Mouse (Mus musculus) neural tube, embryonic 11.5 days (tissue): ENCODE data around the gene Slc4a5. TPM values are rescaled to one million over a fixed set of nuclear protein-coding genes. Genes with fewer than 3 reads are reported as not detected.

Source experiments
- ATAC-seq: fragments of 200-750 bp; cut with Nextera tagmentation; 2 replicates; pipeline ENCODE4 v1.8.0; 2017; ENCODE audit warnings: moderate number of reproducible peaks, mild to moderate bottlenecking, moderate TSS enrichment, moderate library complexity; ENCODE audit not compliant: insufficient read depth, low FRiP score, low TSS enrichment
- DNase-seq: peaks from one replicate; pipeline ENCODE4 v3.0.0-alpha.2; 2015; ENCODE audit warnings: low spot score
- H3K27ac ChIP-seq: fragments of 300-500 bp; sonication (generic); 2 replicates; pipeline ENCODE4 v1.5.1; 2014; ENCODE audit warnings: low read depth, mild to moderate bottlenecking, low read length
- H3K27me3 ChIP-seq: fragments of 300-500 bp; sonication (generic); 2 replicates; pipeline ENCODE4 v1.6.1; 2014; ENCODE audit warnings: mild to moderate bottlenecking, low read length, mixed read lengths; ENCODE audit not compliant: control insufficient read depth, insufficient read depth
- H3K36me3 ChIP-seq: fragments of 300-500 bp; sonication (generic); 2 replicates; pipeline ENCODE4 v1.6.1; 2014; ENCODE audit warnings: mild to moderate bottlenecking, low read length, moderate library complexity, mixed read lengths; ENCODE audit not compliant: control insufficient read depth, insufficient read depth
- H3K4me1 ChIP-seq: fragments of 300-500 bp; sonication (generic); 2 replicates; pipeline ENCODE4 v1.6.1; 2014; ENCODE audit warnings: low read length, mixed read lengths; ENCODE audit not compliant: control insufficient read depth, insufficient read depth
- H3K4me2 ChIP-seq: fragments of 300-500 bp; sonication (generic); 2 replicates; pipeline ENCODE4 v1.6.1; 2014; ENCODE audit warnings: low read depth, mild to moderate bottlenecking, moderate library complexity
- H3K4me3 ChIP-seq: fragments of 300-500 bp; sonication (generic); 2 replicates; pipeline ENCODE4 v1.5.1; 2014; ENCODE audit warnings: low read depth, low read length
- H3K9ac ChIP-seq: fragments of 300-500 bp; sonication (generic); 2 replicates; pipeline ENCODE4 v1.6.1; 2014; ENCODE audit warnings: mild to moderate bottlenecking, low read length
- H3K9me3 ChIP-seq: fragments of 300-500 bp; sonication (generic); 2 replicates; pipeline ENCODE4 v1.6.1; 2016; ENCODE audit warnings: low read length; ENCODE audit not compliant: control insufficient read depth
- WGBS: fragments of 180-500 bp; shearing (Covaris S2); extraction: QIAGEN DNeasy Blood & Tissue Kit; methylation state at CpG from one replicate; pipeline ENCODE4 v1.1.7; 2014; 5-methylcytosine and 5-hydroxymethylcytosine counted together
- polyA plus RNA-seq: library from polyadenylated mRNA; unstranded; fragments of >200 nt; fragmentation: Nextera tagmentation; extraction: Ambion mirVana; gene quantifications from 2 replicates; pipeline ENCODE4 v1.2.1, GENCODE M21; 2014

The Slc4a5 gene
- polyA plus RNA-seq, 1 experiment from 2014 or later: 0.28 TPM

DNA sequence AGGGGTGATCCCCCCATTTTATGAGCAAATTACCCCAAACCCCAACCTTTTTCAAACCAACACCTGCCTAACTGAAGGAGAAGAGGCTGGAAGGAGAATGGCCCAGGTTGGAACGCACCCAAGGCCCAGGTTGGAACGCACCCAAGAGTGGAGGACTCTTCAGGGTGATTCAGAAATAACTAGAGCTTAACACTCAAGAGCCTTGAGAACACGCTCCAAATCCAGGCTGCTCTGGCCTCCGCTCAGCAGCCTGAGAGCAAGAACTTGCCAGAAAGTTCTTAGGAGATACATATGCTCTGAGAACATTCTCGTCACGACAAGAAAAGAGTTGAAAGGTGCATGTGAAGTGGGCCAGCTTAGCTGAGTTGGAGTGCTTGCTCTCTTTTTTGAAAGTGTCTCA is 25.5 kb downstream of the Slc4a5 start:
- no peak for DNase-seq
- no peak overlapping the region for H3K9ac ChIP-seq
- H3K4me3 ChIP-seq: no peak overlapping the region
- 91% methylated on average over 6 of the region's 6 CpGs for WGBS
- H3K4me1 ChIP-seq: no peaks in the 10 kb centered on the region
- H3K36me3 ChIP-seq: no peaks in the 10 kb centered on the region
- H3K9me3 ChIP-seq: no peaks in the 10 kb centered on the region
- H3K27ac ChIP-seq: no peak overlapping the region
- no peak overlapping the region for H3K4me2 ChIP-seq
- no peak for ATAC-seq
- H3K27me3 ChIP-seq: no peaks in the 10 kb centered on the region

DNA sequence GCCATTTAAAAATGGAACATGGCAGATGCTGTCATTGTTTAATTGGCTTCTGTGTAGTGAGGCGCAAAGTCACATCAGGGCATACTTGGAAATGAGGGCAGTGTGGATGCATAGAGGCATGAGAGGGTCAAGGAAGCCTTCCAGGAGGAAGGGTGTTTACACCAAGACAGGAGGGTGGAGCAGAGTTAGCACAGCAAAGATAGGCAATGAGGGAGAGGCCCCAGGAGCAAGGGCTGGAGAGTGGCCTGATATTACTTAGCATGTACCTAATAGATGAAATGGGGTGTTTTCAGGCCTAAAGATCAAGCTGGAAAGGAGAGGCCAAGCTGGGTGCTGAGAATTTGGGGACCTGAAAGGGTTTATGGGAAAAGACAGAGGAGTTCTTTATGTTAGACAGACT is 26.4 kb downstream of the Slc4a5 start:
- DNase-seq (no peak), ATAC-seq (no peak)
- H3K4me3 ChIP-seq: no peak overlapping the region
- H3K9ac ChIP-seq: no peak overlapping the region
- H3K27me3 ChIP-seq: no peaks in the 10 kb centered on the region
- WGBS: 89% methylated on average over 1 of the region's 1 CpGs
- no peak overlapping the region for H3K27ac ChIP-seq
- H3K36me3 ChIP-seq: no peaks in the 10 kb centered on the region
- H3K9me3 ChIP-seq: no peaks in the 10 kb centered on the region
- no peaks in the 10 kb centered on the region for H3K4me1 ChIP-seq
- no peak overlapping the region for H3K4me2 ChIP-seq

GRCm38 (mm10) chr6:83246750-83247149 is 27.1 kb downstream of the Slc4a5 start:
- WGBS: 93% methylated on average over 4 of the region's 4 CpGs
- H3K4me3 ChIP-seq: no peak overlapping the region
- no peaks in the 10 kb centered on the region for H3K9me3 ChIP-seq
- H3K27me3 ChIP-seq: no peaks in the 10 kb centered on the region
- no peak for DNase-seq
- no peak overlapping the region for H3K9ac ChIP-seq
- no peaks in the 10 kb centered on the region for H3K4me1 ChIP-seq
- H3K4me2 ChIP-seq: no peak overlapping the region
- no peak overlapping the region for H3K27ac ChIP-seq
- ATAC-seq: no peak
- H3K36me3 ChIP-seq: no peaks in the 10 kb centered on the region

DNA sequence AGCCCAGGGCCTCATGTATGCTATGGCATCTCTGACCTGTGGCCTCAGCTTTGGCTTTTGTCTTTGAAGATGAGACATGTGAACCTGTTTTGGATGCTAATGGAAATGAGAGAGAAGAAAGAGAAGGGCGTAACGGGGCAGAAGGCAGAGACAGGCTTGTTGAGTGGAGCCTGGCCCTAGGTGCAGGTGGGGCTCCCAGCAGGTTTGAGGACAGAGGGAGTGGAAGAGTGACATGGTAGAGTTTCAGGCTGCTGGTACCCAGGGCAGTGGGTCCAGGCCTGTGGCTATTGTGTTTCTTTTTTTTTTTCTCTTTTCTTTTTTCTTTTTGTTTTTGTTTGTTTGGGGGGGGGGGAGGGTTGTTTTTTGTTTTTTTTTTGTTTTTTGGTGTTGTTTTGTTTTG is 27.5 kb downstream of the Slc4a5 start:
- no peaks in the 10 kb centered on the region for H3K4me1 ChIP-seq

GRCm38 (mm10) chr6:83254242-83254641 is 34.6 kb downstream of the Slc4a5 start:
- DNase-seq (no peak), ATAC-seq (no peak)
- Histone ChIP-seq H3K4me3 (no peak overlapping the region), H3K27ac (no peak overlapping the region), H3K4me2 (no peak overlapping the region), H3K36me3 (no peaks in the 10 kb centered on the region), H3K4me1 (no peaks in the 10 kb centered on the region), H3K27me3 (no peaks in the 10 kb centered on the region), H3K9ac (no peak overlapping the region), H3K9me3 (no peaks in the 10 kb centered on the region)
- WGBS: 74% methylated on average over 7 of the region's 7 CpGs

More for the DNA sequence above, 27.5 kb downstream of the Slc4a5 start:
- WGBS: 91% methylated on average over 2 of the region's 2 CpGs
- DNase-seq (no peak), ATAC-seq (no peak)
- H3K27ac ChIP-seq: no peak overlapping the region
- H3K4me3 ChIP-seq: no peak overlapping the region
- no peaks in the 10 kb centered on the region for H3K27me3 ChIP-seq
- no peaks in the 10 kb centered on the region for H3K9me3 ChIP-seq
- no peaks in the 10 kb centered on the region for H3K36me3 ChIP-seq
- no peak overlapping the region for H3K9ac ChIP-seq
- no peak overlapping the region for H3K4me2 ChIP-seq

- 95% methylated on average over 1 of the region's 1 CpGs for WGBS
- DNase-seq (no peak), ATAC-seq (no peak)
- Histone ChIP-seq H3K4me3 (no peak overlapping the region), H3K27ac (no peak overlapping the region), H3K27me3 (no peaks in the 10 kb centered on the region), H3K36me3 (no peaks in the 10 kb centered on the region), H3K4me2 (no peak overlapping the region), H3K4me1 (no peaks in the 10 kb centered on the region), H3K9ac (no peak overlapping the region), H3K9me3 (no peaks in the 10 kb centered on the region)
Observed at GRCm38 (mm10) chr6:83264516-83264915, 44.9 kb downstream of the Slc4a5 start.

DNA sequence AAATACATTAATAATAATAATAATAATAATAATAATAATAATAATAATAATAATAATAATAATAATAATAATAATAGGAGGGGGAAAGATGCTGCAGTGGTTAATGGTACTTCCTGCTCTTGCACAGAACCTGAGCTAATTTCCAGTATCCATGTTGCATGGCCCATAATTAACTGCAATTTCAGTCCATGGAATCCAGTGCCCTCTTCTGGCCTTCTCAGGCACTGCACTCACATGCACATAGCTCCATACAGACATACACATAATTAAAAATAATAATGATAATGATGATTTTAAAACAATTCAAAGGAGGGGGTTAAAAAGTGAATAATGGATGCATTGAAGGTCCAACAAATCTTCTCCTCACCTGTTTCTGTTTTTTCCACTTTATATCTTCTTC is 45.6 kb downstream of the Slc4a5 start:
- H3K4me1 ChIP-seq: no peaks in the 10 kb centered on the region
- H3K4me3 ChIP-seq: no peak overlapping the region
- no peaks in the 10 kb centered on the region for H3K36me3 ChIP-seq
- no peak overlapping the region for H3K27ac ChIP-seq
- no peak overlapping the region for H3K9ac ChIP-seq
- ATAC-seq: no peak
- no peak overlapping the region for H3K4me2 ChIP-seq
- peak; percentile 24 for DNase-seq
- H3K27me3 ChIP-seq: no peaks in the 10 kb centered on the region
- H3K9me3 ChIP-seq: no peaks in the 10 kb centered on the region

- H3K27ac ChIP-seq: no peak overlapping the region
- no peaks in the 10 kb centered on the region for H3K27me3 ChIP-seq
- no peak overlapping the region for H3K9ac ChIP-seq
- WGBS: 93% methylated on average over 4 of the region's 4 CpGs
- ATAC-seq (no peak), DNase-seq (no peak)
- no peaks in the 10 kb centered on the region for H3K9me3 ChIP-seq
- H3K36me3 ChIP-seq: no peaks in the 10 kb centered on the region
- no peak overlapping the region for H3K4me3 ChIP-seq
- no peaks in the 10 kb centered on the region for H3K4me1 ChIP-seq
- H3K4me2 ChIP-seq: no peak overlapping the region
Observed at GRCm38 (mm10) chr6:83265653-83266052, 46.0 kb downstream of the Slc4a5 start.

DNA sequence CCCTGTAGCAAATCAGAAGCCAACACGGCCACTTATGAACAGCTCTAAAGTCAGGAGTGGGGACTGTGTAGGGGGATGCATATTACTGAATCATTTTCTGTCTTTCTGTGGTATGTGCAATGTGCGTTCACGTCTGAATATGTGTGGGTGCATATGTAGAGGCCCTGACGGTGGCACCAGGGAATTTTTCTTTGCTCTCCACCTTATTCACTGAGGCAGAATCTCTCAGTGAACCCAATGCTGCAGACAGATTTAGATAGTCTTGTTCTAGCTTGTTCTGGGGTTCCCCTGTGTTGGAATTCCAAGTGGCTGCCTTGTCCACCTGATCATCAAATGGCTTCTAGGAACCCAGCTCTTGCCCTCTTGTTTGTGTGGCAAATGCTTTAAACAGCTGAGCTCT is 48.0 kb downstream of the Slc4a5 start:
- no peak for DNase-seq
- no peak for ATAC-seq
- WGBS: 80% methylated on average over 4 of the region's 4 CpGs
- H3K4me1 ChIP-seq: no peaks in the 10 kb centered on the region
- H3K4me3 ChIP-seq: no peak overlapping the region
- H3K27ac ChIP-seq: no peak overlapping the region
- H3K9ac ChIP-seq: no peak overlapping the region
- peak overlapping the region; percentile 15; the same call in 1 of the 2 replicates for H3K4me2 ChIP-seq
- no peaks in the 10 kb centered on the region for H3K36me3 ChIP-seq
- H3K27me3 ChIP-seq: no peaks in the 10 kb centered on the region
- H3K9me3 ChIP-seq: no peaks in the 10 kb centered on the region
